Mouse (Mus musculus): ENCODE results near the gene Srsf9.

DNA sequence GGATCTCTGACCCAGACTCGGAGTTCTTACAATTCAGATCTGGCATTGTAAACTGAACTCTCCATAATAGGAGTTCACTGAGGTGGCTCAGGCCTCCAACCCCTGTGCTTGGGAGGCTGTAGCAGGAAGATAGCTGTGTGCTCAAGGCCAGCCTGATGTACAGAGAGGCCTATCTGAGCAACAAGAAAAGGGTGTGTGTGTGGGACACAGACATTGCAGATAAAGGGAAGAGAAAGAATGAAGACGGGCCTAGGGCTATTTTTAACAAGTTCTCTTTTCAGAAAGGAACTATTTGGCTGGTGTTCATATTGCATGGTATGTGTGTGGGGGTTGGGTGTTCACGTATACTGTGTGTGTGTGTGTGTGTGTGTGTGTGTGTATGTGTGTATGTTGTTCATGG lies 6.6 kb downstream of the Srsf9 start:
- TF ChIP-seq POLR2A (IDR thresholded peaks at IDR 0.05; ENCODE audit: borderline replicate concordance, extremely low read depth, low read depth, low read length) (no peak), CTCF (IDR thresholded peaks at IDR 0.05; ENCODE audit: insufficient read depth, low read length) (no peak)

Data from lung, adult 2 months (tissue).